Mouse (Mus musculus): Measurements from ENCODE around the gene Sucla2. TPM values are rescaled to one million over a fixed set of nuclear protein-coding genes. Genes with fewer than 3 reads are reported as not detected.

The Sucla2 gene
- total and polyA plus RNA-seq, 3 experiments: 51.9 to 98.4 (median 60.3) TPM

GRCm38 (mm10) chr14:73637460-73637859, 112.3 kb downstream of the Sucla2 start:
- Histone ChIP-seq H3K4me2 (ENCODE audit: insufficient read depth, low read depth, poor library complexity, severe bottlenecking) (no peak overlapping the region), H3K4me1 (ENCODE audit: control insufficient read depth in 1 of 2, insufficient read depth in 2 of 2) (no peaks in the 10 kb centered on the region; a peak in 1 of 4 replicates), H3K36me3 (replicated peaks in 1 of 2; ENCODE audit: control insufficient read depth in 1 of 2, insufficient read depth in 1 of 2, low read length in 1 of 2) (no peaks in the 10 kb centered on the region), H3K9me3 (replicated peaks; ENCODE audit: low read length) (no peaks in the 10 kb centered on the region), H3K27me3 (replicated peaks) (no peaks in the 10 kb centered on the region), H3K79me2 (replicated peaks; ENCODE audit: control insufficient read depth, extremely low read depth, insufficient read depth, poor library complexity, severe bottlenecking) (no peaks in the 10 kb centered on the region), H3K9ac (ENCODE audit: insufficient read depth, low read depth) (no peak overlapping the region), H3K4me3 (replicated peaks in 1 of 3; ENCODE audit: low read depth in 2 of 3, low read length in 2 of 3, poor library complexity in 1 of 3) (no peak overlapping the region), H3K27ac (ENCODE audit: insufficient read depth, low read depth) (no peak overlapping the region)
- dilution Hi-C loops (cut with MboI; ENCODE audit: extremely low pct_ligation_motif_present, extremely low pct_unique_long_range_greater_than_20kb, low sequenced_read_pairs): no loop called here
- in situ Hi-C loops (cut with MboI; ENCODE audit: low pct_ligation_motif_present, low pct_unique_long_range_greater_than_20kb, low sequenced_read_pairs): no loop called here
- peak; percentile 55 for DNase-seq (ENCODE audit: extremely low read depth)
- TF ChIP-seq JUN (IDR thresholded peaks at IDR 0.05; ENCODE audit: insufficient read depth, low read depth, low read length) (no peak), IRF4 (IDR thresholded peaks at IDR 0.05; ENCODE audit: low read depth, low read length) (no peak), USF1 (IDR thresholded peaks at IDR 0.05; ENCODE audit: low read depth, low read length) (no peak), USF2 (conservative IDR thresholded peaks at IDR 0.05; ENCODE audit: low read depth, low read length) (no peak), NRF1 (IDR thresholded peaks at IDR 0.05; ENCODE audit: low read depth, low read length) (no peak), CTCF (conservative IDR thresholded peaks at IDR 0.05 in 1 of 2, IDR thresholded peaks at IDR 0.05 in 1 of 2; ENCODE audit: low read depth in 2 of 2, low read length in 2 of 2) (peak; percentile 39 to 71), MAX (IDR thresholded peaks at IDR 0.05; ENCODE audit: low read length) (no peak), ZMIZ1 (IDR thresholded peaks at IDR 0.05; ENCODE audit: low read depth, low read length) (no peak), SIN3A (IDR thresholded peaks at IDR 0.05; ENCODE audit: low read length) (no peak), ZKSCAN1 (IDR thresholded peaks at IDR 0.05; ENCODE audit: borderline replicate concordance, low read depth, low read length) (no peak), SMC3 (IDR thresholded peaks at IDR 0.05; ENCODE audit: low read depth, low read length) (peak; percentile 52), CHD1 (IDR thresholded peaks at IDR 0.05; ENCODE audit: low read depth, low read length) (no peak), KAT2A (IDR thresholded peaks at IDR 0.05; ENCODE audit: insufficient replicate concordance, low read length) (no peak), BHLHE40 (IDR thresholded peaks at IDR 0.05; ENCODE audit: low read depth, low read length) (no peak), HCFC1 (IDR thresholded peaks at IDR 0.05; ENCODE audit: low read depth, low read length) (no peak), ZC3H11A (IDR thresholded peaks at IDR 0.05; ENCODE audit: low read depth, low read length) (no peak), ZNF384 (IDR thresholded peaks at IDR 0.05; ENCODE audit: low read depth, low read length) (no peak; the same call in 1 of the 2 replicates), EP300 (IDR thresholded peaks at IDR 0.05; ENCODE audit: low read length) (no peak), MAFK (IDR thresholded peaks at IDR 0.05; ENCODE audit: insufficient replicate concordance, low read length) (no peak), TBP (conservative IDR thresholded peaks at IDR 0.05; ENCODE audit: low read depth, low read length) (no peak), MAZ (IDR thresholded peaks at IDR 0.05; ENCODE audit: low read depth, low read length) (no peak), TCF12 (IDR thresholded peaks at IDR 0.05; ENCODE audit: low read depth, low read length) (no peak), ELF1 (IDR thresholded peaks at IDR 0.05; ENCODE audit: low read depth, low read length) (no peak), RAD21 (IDR thresholded peaks at IDR 0.05; ENCODE audit: low read depth, low read length) (peak; percentile 46), CHD2 (IDR thresholded peaks at IDR 0.05; ENCODE audit: low read length) (no peak)

Other genes with a start within 250 kb of the Sucla2 start
- gene Rb1, start 199.5 kb upstream of the Sucla2 start, total RNA-seq (2012; rRNA removed): 10.7 and 15.2 TPM in 2 replicates
- 16.7 and 19.3 TPM in 2 replicates for gene Rb1, start 199.5 kb upstream of the Sucla2 start, total RNA-seq (2014; rRNA removed)
- 13.6 TPM in 2 replicates for gene Rb1, start 199.5 kb upstream of the Sucla2 start, polyA plus RNA-seq (2012; ENCODE audit: insufficient read length, low read depth)
- 191 and 305 TPM in 2 replicates for gene Itm2b, start 140.0 kb upstream of the Sucla2 start, total RNA-seq (2012; rRNA removed)
- 190 and 212 TPM in 2 replicates for gene Itm2b, start 140.0 kb upstream of the Sucla2 start, total RNA-seq (2014; rRNA removed)
- gene Itm2b, start 140.0 kb upstream of the Sucla2 start, polyA plus RNA-seq (2012; ENCODE audit: insufficient read length, low read depth): 234 and 254 TPM in 2 replicates
- 45.6 and 53.2 TPM in 2 replicates for gene Med4, start 15.3 kb upstream of the Sucla2 start, total RNA-seq (2012; rRNA removed)
- 61.5 and 65.8 TPM in 2 replicates for gene Med4, start 15.3 kb upstream of the Sucla2 start, total RNA-seq (2014; rRNA removed)
- gene Med4, start 15.3 kb upstream of the Sucla2 start, polyA plus RNA-seq (2012; ENCODE audit: insufficient read length, low read depth): 60.7 and 75.7 TPM in 2 replicates
- gene Nudt15, start 22.9 kb downstream of the Sucla2 start, total RNA-seq (2012; rRNA removed): 2.5 and 3.2 TPM in 2 replicates
- gene Nudt15, start 22.9 kb downstream of the Sucla2 start, total RNA-seq (2014; rRNA removed): 9.0 and 9.8 TPM in 2 replicates
- 5.6 and 6.8 TPM in 2 replicates for gene Nudt15, start 22.9 kb downstream of the Sucla2 start, polyA plus RNA-seq (2012; ENCODE audit: insufficient read length, low read depth)
- gene Gm21750, start 135.9 kb downstream of the Sucla2 start, total RNA-seq (2012; rRNA removed): not detected in 2 replicates
- gene Gm21750, start 135.9 kb downstream of the Sucla2 start, total RNA-seq (2014; rRNA removed): not detected in 2 replicates
- not detected in 2 replicates for gene Gm21750, start 135.9 kb downstream of the Sucla2 start, polyA plus RNA-seq (2012; ENCODE audit: insufficient read length, low read depth)